ENCODE assay signal across 9 mouse cellular contexts in genomic region chr9:123504325-123504724, GRCm38 (mm10). TPM values are rescaled to one million over a fixed set of nuclear protein-coding genes. Genes with fewer than 3 reads are reported as not detected.
A peak's percentile ranks its signal among the peaks of the same experiment; 100 is the strongest.
DNase-seq lines count a peak whose midpoint lies in the region; ATAC-seq and TF ChIP-seq lines count a peak whose summit lies in the region.
"Had no signal": no experiment of that assay in that cellular context is flagged by ENCODE, and none has a peak within 500 bp of the region (broad histone marks: within the 10 kb centered on the region; RNA-seq: fewer than 3 reads in every experiment).

No protein-coding gene starts in this region.

- ATAC-seq in intestine, postnatal 0 days: peak; percentile 34; the same call in 1 of the 2 replicates
- peak; percentile 85 for ATAC-seq in liver, embryonic 16.5 days (ENCODE audit: low read depth)
- ATAC-seq in neural tube, embryonic 15.5 days (ENCODE audit: low FRiP score): peak; percentile 59; the same call in 1 of the 2 replicates

- H3K4me2 ChIP-seq in intestine, postnatal 0 days (replicated peaks; ENCODE audit: low read depth): no peak overlapping the region
- no peak overlapping the region for H3K4me2 ChIP-seq in liver, embryonic 16.5 days (ENCODE audit: low read depth, low read length)
- no peak overlapping the region for H3K4me2 ChIP-seq in neural tube, embryonic 15.5 days

- H3K27me3 ChIP-seq in intestine, postnatal 0 days (replicated peaks; ENCODE audit: control insufficient read depth, insufficient read depth, low read length): no peaks in the 10 kb centered on the region
- no peaks in the 10 kb centered on the region for H3K27me3 ChIP-seq in liver, embryonic 16.5 days (ENCODE audit: control insufficient read depth, insufficient read depth, low read depth, low read length)
- no peaks in the 10 kb centered on the region for H3K27me3 ChIP-seq in neural tube, embryonic 15.5 days (replicated peaks)

- H3K9ac ChIP-seq in intestine, postnatal 0 days (ENCODE audit: low read depth, low read length): no peak overlapping the region
- H3K9ac ChIP-seq in liver, embryonic 16.5 days (ENCODE audit: low read depth, low read length): no peak overlapping the region
- no peak overlapping the region for H3K9ac ChIP-seq in neural tube, embryonic 15.5 days (replicated peaks)

- TF ChIP-seq CTCF in intestine, postnatal 0 days (IDR thresholded peaks at IDR 0.05; ENCODE audit: low read depth): peak; percentile 97

- DNase-seq in 416B (ENCODE audit: low read depth) (peak; percentile 77), MEL-GATA-1-ER (ENCODE audit: extremely low read depth, low read depth) (peak; percentile 40)
- peak; percentile 79 for DNase-seq in cerebellum, adult 9-10 months
- peak; percentile 70 for DNase-seq in forelimb bud, embryonic 11.5 days (ENCODE audit: low read depth, low spot score)
- no peak for DNase-seq in urinary bladder, postnatal 4 days (ENCODE audit: low spot score in 2 of 2)

- 16% methylated on average over 2 of the region's 2 CpGs for WGBS in intestine, postnatal 0 days
- 1% methylated on average over 2 of the region's 2 CpGs for WGBS in liver, embryonic 16.5 days (ENCODE audit: insufficient replicate concordance)
- 5% methylated on average over 2 of the region's 2 CpGs for WGBS in neural tube, embryonic 15.5 days

- no peaks in the 10 kb centered on the region for H3K9me3 ChIP-seq in intestine, postnatal 0 days (ENCODE audit: control insufficient read depth)
- H3K9me3 ChIP-seq in liver, embryonic 16.5 days (replicated peaks; ENCODE audit: control insufficient read depth, low read length): no peaks in the 10 kb centered on the region
- H3K9me3 ChIP-seq in neural tube, embryonic 15.5 days (replicated peaks): no peaks in the 10 kb centered on the region

- H3K4me1 ChIP-seq in intestine, postnatal 0 days (replicated peaks; ENCODE audit: control insufficient read depth, insufficient read depth, low read length): no peaks in the 10 kb centered on the region
- no peaks in the 10 kb centered on the region; the same call in 1 of the 2 replicates for H3K4me1 ChIP-seq in liver, embryonic 16.5 days (ENCODE audit: control insufficient read depth, low read depth, low read length)
- no peaks in the 10 kb centered on the region for H3K4me1 ChIP-seq in neural tube, embryonic 15.5 days

- peaks cover 38% of the 10 kb centered on the region for H3K36me3 ChIP-seq in intestine, postnatal 0 days (ENCODE audit: control insufficient read depth, insufficient read depth)
- H3K36me3 ChIP-seq in liver, embryonic 16.5 days (ENCODE audit: control insufficient read depth, insufficient read depth): peaks cover 9% of the 10 kb centered on the region; the same call in 1 of the 2 replicates
- no peaks in the 10 kb centered on the region for H3K36me3 ChIP-seq in neural tube, embryonic 15.5 days

- H3K4me3 ChIP-seq in intestine, postnatal 0 days (ENCODE audit: low read depth, low read length): no peak overlapping the region
- H3K4me3 ChIP-seq in liver, embryonic 16.5 days (ENCODE audit: low read depth, low read length): no peak overlapping the region
- H3K4me3 ChIP-seq in neural tube, embryonic 15.5 days (replicated peaks): no peak overlapping the region
- H3K4me3 ChIP-seq: erythroblast, embryonic 14.5 days had no signal

- H3K27ac ChIP-seq in intestine, postnatal 0 days (ENCODE audit: low read depth, low read length): no peak overlapping the region
- no peak overlapping the region for H3K27ac ChIP-seq in liver, embryonic 16.5 days (ENCODE audit: low read length)
- no peak overlapping the region for H3K27ac ChIP-seq in neural tube, embryonic 15.5 days (replicated peaks)

RNA-seq across cellular contexts. Expression of gene Sacm1l, which starts 25.2 kb away (rescaled TPM):
- polyA plus RNA-seq in intestine, postnatal 0 days (2015; fragmentation: Nextera tagmentation; extraction: Ambion mirVana): 37.3 and 42.6 TPM in 2 replicates
- polyA plus RNA-seq in liver, embryonic 16.5 days (2015; fragmentation: Nextera tagmentation; extraction: Ambion mirVana): 25.7 and 28.0 TPM in 2 replicates
- 57.4 and 59.3 TPM in 2 replicates for polyA plus RNA-seq in neural tube, embryonic 15.5 days (2015; fragmentation: Nextera tagmentation; extraction: Ambion mirVana)

RNA-seq across cellular contexts. Expression of gene Limd1, which starts 25.8 kb away (rescaled TPM):
- 40.6 and 42.9 TPM in 2 replicates for polyA plus RNA-seq in intestine, postnatal 0 days (2015; fragmentation: Nextera tagmentation; extraction: Ambion mirVana)
- 20.3 and 22.5 TPM in 2 replicates for polyA plus RNA-seq in liver, embryonic 16.5 days (2015; fragmentation: Nextera tagmentation; extraction: Ambion mirVana)
- 10.9 and 20.3 TPM in 2 replicates for polyA plus RNA-seq in neural tube, embryonic 15.5 days (2015; fragmentation: Nextera tagmentation; extraction: Ambion mirVana)

Comparison
In these comparisons a context has a peak if more than half of its experiments do, and no peak if none do; other contexts are left out.
1. DNase-seq: peak in 416B (single experiment), MEL-GATA-1-ER (single experiment), cerebellum, adult 9-10 months (single experiment) and forelimb bud, embryonic 11.5 days (single experiment); none in urinary bladder, postnatal 4 days (0 of 2).
2. ATAC-seq: peak in every context shown above with its lines; median percentile 85 in liver, embryonic 16.5 days; 59 in neural tube, embryonic 15.5 days; 34 in intestine, postnatal 0 days.